Mouse (Mus musculus): ENCODE measurements around the gene Zfp961.
"Not testable (repeated sequence)": the region's sequence is repeated elsewhere in the genome, so short reads cannot be mapped to it uniquely, and the experiment has no call there.

Gene Zfp961

GRCm38 (mm10) chr8:72013506-72014228 is 62.8 kb downstream of the Zfp961 start:
- in situ Hi-C loops (cut with MboI, MseI) = loop anchor here (10.0 kb wide), 1 partner anchor 819 kb away; no protein-coding TSS in a partner anchor

- in situ Hi-C loops (cut with MboI, MseI) = loop anchor here (5.0 to 10.0 kb wide), 2 partner anchors 50 to 823 kb away; no protein-coding TSS in a partner anchor
Measured at GRCm38 (mm10) chr8:72017339-72017738, 66.5 kb downstream of the Zfp961 start.

DNA sequence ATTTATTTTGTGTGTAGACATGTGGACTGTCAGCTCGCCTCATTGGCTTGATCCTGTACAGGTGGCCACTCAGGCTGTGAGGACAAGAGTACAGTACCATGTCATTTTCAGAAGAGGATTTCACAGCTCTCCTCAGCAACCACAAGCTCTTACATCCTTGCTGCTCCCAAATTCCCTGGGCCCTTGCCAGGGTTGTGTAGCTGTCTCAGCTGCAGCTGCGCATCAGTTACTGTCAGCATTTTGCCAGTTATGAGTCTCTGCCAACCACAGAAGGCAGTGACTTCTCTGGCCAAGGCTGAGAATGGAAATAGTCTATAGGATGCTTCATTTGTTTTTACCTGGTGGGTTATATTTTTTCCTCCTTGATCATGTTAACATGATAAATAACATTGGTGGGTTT is 67.3 kb downstream of the Zfp961 start:
- in situ Hi-C loops (cut with MboI, MseI) = loop anchor here (5.0 to 10.0 kb wide), 2 partner anchors 49 to 823 kb away; no protein-coding TSS in a partner anchor

DNA sequence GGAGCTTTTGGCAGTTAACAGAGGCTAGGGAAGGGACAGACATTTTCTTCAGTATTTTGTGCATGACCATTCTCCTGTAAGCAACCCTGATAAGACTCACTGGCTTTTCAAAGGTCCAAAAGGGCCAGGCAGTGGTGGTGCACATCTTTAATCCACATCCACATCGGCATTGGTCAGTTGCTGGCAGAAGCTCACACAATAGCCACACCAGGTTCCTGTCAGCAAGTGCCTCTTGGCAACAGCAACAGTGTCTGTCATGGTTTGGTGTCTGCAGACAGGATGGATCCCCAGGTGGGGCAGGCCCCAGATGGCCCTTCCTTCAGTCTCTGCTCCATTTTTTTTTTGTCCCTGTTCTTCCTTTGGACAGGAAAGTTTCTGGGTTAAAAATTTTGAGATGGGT is 68.2 kb downstream of the Zfp961 start:
- in situ Hi-C loops (cut with MboI, MseI) = loop anchor here (5.0 to 10.0 kb wide), 2 partner anchors 48 to 824 kb away; no protein-coding TSS in a partner anchor

DNA sequence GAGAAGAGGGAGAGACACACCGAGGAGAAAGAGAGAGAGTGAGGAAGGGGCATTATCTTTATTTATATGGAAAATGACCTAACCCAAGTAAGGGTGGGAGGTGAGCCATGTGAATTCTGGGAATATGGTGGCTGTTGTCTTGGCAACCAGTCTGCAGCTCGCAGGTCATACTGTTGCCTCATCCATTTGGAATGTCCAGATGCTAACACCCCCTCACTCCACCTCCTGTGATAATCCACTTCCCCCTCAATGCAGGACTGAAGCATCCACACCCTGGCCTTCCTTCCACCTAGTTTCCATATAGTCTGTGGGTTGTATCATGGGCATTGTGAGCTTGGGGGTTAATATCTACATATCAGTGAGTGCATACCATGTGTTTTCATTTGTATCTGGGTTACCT is 69.0 kb downstream of the Zfp961 start:
- in situ Hi-C loops (cut with MboI, MseI) = loop anchor here (5.0 to 10.0 kb wide), 3 partner anchors 47 to 825 kb away; partner anchors contain the start of gene Zfp709

- in situ Hi-C loops (cut with MboI, MseI) = loop anchor here (10.0 kb wide), 1 partner anchor 140 kb away; the partner anchor contains the start of gene Zfp709
Measured at GRCm38 (mm10) chr8:72024886-72025285, 74.0 kb downstream of the Zfp961 start.

GRCm38 (mm10) chr8:72032926-72033325 is 82.1 kb downstream of the Zfp961 start:
- in situ Hi-C loops (cut with MboI, MseI) = not testable (repeated sequence)

DNA sequence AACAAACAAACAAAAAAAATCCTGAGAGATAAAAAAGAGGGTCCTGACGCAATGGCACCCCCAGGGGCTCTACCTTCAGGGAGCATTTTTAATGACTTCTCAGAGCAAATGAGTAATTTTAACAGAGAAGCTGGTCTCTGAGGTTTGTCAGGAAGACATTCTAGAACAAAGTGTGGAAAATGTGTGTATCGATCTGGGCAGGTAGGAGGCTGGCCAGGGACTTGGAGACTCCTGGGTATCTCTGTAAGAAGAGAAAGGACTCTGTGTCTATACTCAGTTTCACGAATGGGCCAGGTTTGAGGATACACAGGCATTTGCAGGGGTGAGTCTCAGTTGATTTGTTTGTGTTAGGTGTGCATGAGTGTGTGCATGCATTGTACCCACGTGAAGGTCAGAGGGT is 90.1 kb downstream of the Zfp961 start, which contains the start of gene Olfr372:
Gene Olfr372 (plus strand): TSS at position 301 of the 400 bp plus-strand sequence.
- in situ Hi-C loops (cut with MboI, MseI) = not testable (repeated sequence)

DNA sequence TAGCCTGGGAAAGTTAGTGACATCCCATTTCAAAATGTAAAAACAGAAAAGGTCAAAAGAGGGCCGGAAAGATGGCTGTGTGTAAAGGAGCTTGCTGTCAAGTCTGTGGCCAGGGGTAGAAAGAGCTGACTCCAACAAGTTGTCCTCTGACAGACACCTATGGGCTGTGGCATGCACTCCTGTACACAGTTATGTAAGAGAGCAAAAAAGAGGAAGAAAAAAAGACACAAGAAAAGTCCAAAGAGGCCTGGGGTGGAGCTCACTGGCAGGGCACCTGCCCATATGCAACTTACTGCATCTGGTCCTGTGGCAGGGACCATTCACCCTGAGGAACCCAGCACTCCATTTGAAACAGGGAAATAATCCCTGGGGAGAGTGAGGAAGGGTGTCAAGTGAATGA is 91.7 kb downstream of the Zfp961 start:
- in situ Hi-C loops (cut with MboI, MseI) = no loop called here

Measured in regulatory T cell (primary cell).